ENCODE assay signal across 23 mouse cellular contexts in the genomic region with DNA sequence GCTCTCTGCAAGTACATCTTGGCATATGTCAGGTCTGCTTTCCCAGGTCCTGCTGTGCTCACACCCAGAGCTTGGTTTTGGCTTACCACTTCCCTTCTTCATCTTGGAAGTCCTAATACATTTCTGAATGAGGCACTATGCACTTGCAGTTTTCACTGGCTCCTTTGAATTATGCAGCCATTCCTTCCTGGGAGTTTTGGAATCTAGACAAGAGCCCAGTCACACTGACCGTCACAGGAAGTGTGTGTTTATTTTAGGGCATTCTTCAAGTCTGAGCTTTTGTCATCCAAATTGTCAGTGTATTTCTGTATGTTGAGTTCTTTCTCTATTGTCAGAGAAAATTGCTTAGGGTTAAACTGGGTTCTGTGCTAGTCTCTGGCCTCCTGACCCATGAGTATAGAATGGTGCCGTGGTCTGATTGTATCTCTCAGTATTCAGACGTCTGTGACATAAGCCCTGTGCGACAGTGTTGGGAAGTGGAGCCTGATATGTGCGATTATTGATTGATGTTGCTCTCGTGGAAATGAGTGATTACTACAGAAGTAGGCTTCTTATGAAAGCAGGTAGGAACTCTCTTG.
DNase-seq lines count a peak whose midpoint lies in the region; ATAC-seq lines count a peak whose summit lies in the region.
"Had no signal": no experiment of that assay in that cellular context is flagged by ENCODE, and none has a peak within 500 bp of the region (broad histone marks: within the 10 kb centered on the region; RNA-seq: fewer than 3 reads in every experiment).

No protein-coding gene starts in this region.

- H3K36me3 ChIP-seq in lung, embryonic 15.5 days = no peaks in the 10 kb centered on the region
- H3K36me3 ChIP-seq: embryonic facial prominence, embryonic 15.5 days; forebrain, embryonic 15.5 days; heart, embryonic 15.5 days; liver, embryonic 13.5 days; midbrain, embryonic 15.5 days; neural tube, embryonic 12.5 days had no signal

- peak; percentile 55; the same call in 1 of the 2 replicates for ATAC-seq in lung, embryonic 15.5 days (ENCODE audit: borderline replicate concordance, extremely low read depth, low FRiP score, low TSS enrichment)
- ATAC-seq: forebrain, embryonic 15.5 days; inflammation-experienced regulatory T-cells, adult 6 months; midbrain, embryonic 15.5 days had no signal

- H3K4me2 ChIP-seq in lung, embryonic 15.5 days = no peak overlapping the region
- H3K4me2 ChIP-seq: embryonic facial prominence, embryonic 15.5 days; forebrain, embryonic 15.5 days; heart, embryonic 15.5 days; hindbrain, embryonic 14.5 days; liver, embryonic 13.5 days; midbrain, embryonic 15.5 days; neural tube, embryonic 12.5 days had no signal

- H3K9ac ChIP-seq in lung, embryonic 15.5 days = no peak overlapping the region
- H3K9ac ChIP-seq: embryonic facial prominence, embryonic 15.5 days; forebrain, embryonic 15.5 days; heart, embryonic 15.5 days; hindbrain, embryonic 14.5 days; liver, embryonic 13.5 days; midbrain, embryonic 15.5 days; neural tube, embryonic 12.5 days had no signal

- H3K9me3 ChIP-seq in lung, embryonic 15.5 days = no peaks in the 10 kb centered on the region
- H3K9me3 ChIP-seq: embryonic facial prominence, embryonic 15.5 days; forebrain, embryonic 15.5 days; heart, embryonic 15.5 days; liver, embryonic 13.5 days; midbrain, embryonic 15.5 days; neural tube, embryonic 12.5 days had no signal

- WGBS in lung, embryonic 15.5 days = 31% methylated on average over 6 of the region's 6 CpGs

- no peak overlapping the region for H3K4me3 ChIP-seq in lung, embryonic 15.5 days
- H3K4me3 ChIP-seq: embryonic facial prominence, embryonic 15.5 days; forebrain, embryonic 15.5 days; heart, embryonic 15.5 days; liver, embryonic 13.5 days; midbrain, embryonic 15.5 days; neural tube, embryonic 12.5 days had no signal

- peak overlapping the region; percentile 61 for H3K27ac ChIP-seq in lung, embryonic 15.5 days
- H3K27ac ChIP-seq: embryonic facial prominence, embryonic 15.5 days; forebrain, embryonic 15.5 days; heart, embryonic 15.5 days; hindbrain, embryonic 14.5 days; liver, embryonic 13.5 days; midbrain, embryonic 15.5 days; neural tube, embryonic 12.5 days had no signal

- DNase-seq in kidney, adult 9 months = peak; percentile 24
- DNase-seq in kidney, postnatal 14 days = no peak
- DNase-seq in lung, postnatal 25 days (ENCODE audit: low spot score) = no peak
- peak; percentile 31 for DNase-seq in Muller cell, postnatal 12 days (ENCODE audit: inconsistent ontology term)
- DNase-seq in lung, postnatal 14 days = peak; percentile 17
- DNase-seq in layer of hippocampus, adult 9-10 months (ENCODE audit: low spot score) = no peak
- DNase-seq: adrenal gland, postnatal 14 days; cerebellum, adult 2 months; cerebellum, postnatal 25 days; gastrocnemius, postnatal 14 days; heart, postnatal 4 days; kidney, adult 18-20 months; liver, embryonic 13.5 days; right cerebral cortex, postnatal 14 days; spleen, adult 18-20 months had no signal

- peaks cover 17% of the 10 kb centered on the region for H3K4me1 ChIP-seq in lung, embryonic 15.5 days
- H3K4me1 ChIP-seq: embryonic facial prominence, embryonic 15.5 days; forebrain, embryonic 15.5 days; heart, embryonic 15.5 days; neural tube, embryonic 12.5 days had no signal

- H3K27me3 ChIP-seq in lung, embryonic 15.5 days = no peaks in the 10 kb centered on the region
- H3K27me3 ChIP-seq: embryonic facial prominence, embryonic 15.5 days; forebrain, embryonic 15.5 days; heart, embryonic 15.5 days; liver, embryonic 13.5 days; midbrain, embryonic 15.5 days; neural tube, embryonic 12.5 days had no signal

Comparison
In these comparisons a context has a peak if more than half of its experiments do, and no peak if none do; other contexts are left out.
1. DNase-seq: peak in kidney, adult 9 months (single experiment), Muller cell, postnatal 12 days (single experiment) and lung, postnatal 14 days (single experiment); none in kidney, postnatal 14 days (single experiment), lung, postnatal 25 days (single experiment) and layer of hippocampus, adult 9-10 months (single experiment).